Mouse (Mus musculus): ENCODE results near the gene Csrp1. TPM values are rescaled to one million over a fixed set of nuclear protein-coding genes. Genes with fewer than 3 reads are reported as not detected.
A peak's percentile ranks its signal among the peaks of the same experiment; 100 is the strongest.

Csrp1 gene
- polyA plus RNA-seq, 1 experiment from 2014 or later = 42.0 TPM

- Histone ChIP-seq H3K27ac (no peak overlapping the region), H3K4me1 (peaks cover 13% of the 10 kb centered on the region), H3K27me3 (ENCODE audit: poor library complexity, severe bottlenecking) (peaks cover 17% of the 10 kb centered on the region; the same call in 1 of the 2 replicates), H3K4me3 (no peak overlapping the region), H3K36me3 (replicated peaks) (peaks cover 13% of the 10 kb centered on the region), H3K9me3 (no peaks in the 10 kb centered on the region)
- DNase-seq (ENCODE audit: extremely low spot score, low spot score) = no peak
- WGBS = 73% methylated on average over 9 of the region's 9 CpGs
Observed at GRCm38 (mm10) chr1:135755287-135755686, 35.4 kb downstream of the Csrp1 start.

GRCm38 (mm10) chr1:135755913-135756312 is 36.1 kb downstream of the Csrp1 start:
- H3K4me3 ChIP-seq = no peak overlapping the region
- 91% methylated on average over 3 of the region's 3 CpGs for whole genome bisulfite sequencing
- peaks cover 7% of the 10 kb centered on the region for H3K36me3 ChIP-seq (replicated peaks)
- H3K27me3 ChIP-seq (ENCODE audit: poor library complexity, severe bottlenecking) = peaks cover 17% of the 10 kb centered on the region; the same call in 1 of the 2 replicates
- no peaks in the 10 kb centered on the region for H3K9me3 ChIP-seq
- H3K4me1 ChIP-seq = peaks cover 13% of the 10 kb centered on the region
- no peak overlapping the region for H3K27ac ChIP-seq
- no peak for DNase-seq (ENCODE audit: extremely low spot score, low spot score)

GRCm38 (mm10) chr1:135757287-135757686 is 37.4 kb downstream of the Csrp1 start:
- no peaks in the 10 kb centered on the region for H3K36me3 ChIP-seq (replicated peaks)
- WGBS = 78% methylated on average over 8 of the region's 8 CpGs
- peaks cover 13% of the 10 kb centered on the region for H3K4me1 ChIP-seq
- H3K27me3 ChIP-seq (ENCODE audit: poor library complexity, severe bottlenecking) = peaks cover 17% of the 10 kb centered on the region; the same call in 1 of the 2 replicates
- no peak overlapping the region for H3K4me3 ChIP-seq
- no peak overlapping the region for H3K27ac ChIP-seq
- H3K9me3 ChIP-seq = no peaks in the 10 kb centered on the region
- DNase-seq (ENCODE audit: extremely low spot score, low spot score) = no peak

- 46% methylated on average over 4 of the region's 4 CpGs for WGBS
- no peaks in the 10 kb centered on the region for H3K9me3 ChIP-seq
- no peak for DNase-seq (ENCODE audit: extremely low spot score, low spot score)
- H3K27ac ChIP-seq = 0 out of 2 replicates have a peak overlapping the region, but pooled peaks have one; percentile 6
- no peak overlapping the region for H3K4me3 ChIP-seq
- peaks cover 21% of the 10 kb centered on the region for H3K27me3 ChIP-seq (ENCODE audit: poor library complexity, severe bottlenecking)
- H3K4me1 ChIP-seq = peaks cover 21% of the 10 kb centered on the region
- H3K36me3 ChIP-seq (replicated peaks) = no peaks in the 10 kb centered on the region
Observed at GRCm38 (mm10) chr1:135759685-135760084, 39.8 kb downstream of the Csrp1 start.

GRCm38 (mm10) chr1:135760216-135760615 is 40.4 kb downstream of the Csrp1 start:
- Histone ChIP-seq H3K36me3 (replicated peaks) (no peaks in the 10 kb centered on the region), H3K4me1 (peaks cover 22% of the 10 kb centered on the region), H3K9me3 (no peaks in the 10 kb centered on the region), H3K27ac (0 out of 2 replicates have a peak overlapping the region, but pooled peaks have one; percentile 6), H3K4me3 (no peak overlapping the region), H3K27me3 (ENCODE audit: poor library complexity, severe bottlenecking) (peaks cover 26% of the 10 kb centered on the region)
- WGBS = 69% methylated on average over 8 of the region's 8 CpGs
- no peak for DNase-seq (ENCODE audit: extremely low spot score, low spot score)

GRCm38 (mm10) chr1:135761728-135762127 is 41.9 kb downstream of the Csrp1 start:
- Histone ChIP-seq H3K36me3 (replicated peaks) (no peaks in the 10 kb centered on the region), H3K4me3 (no peak overlapping the region), H3K9me3 (no peaks in the 10 kb centered on the region), H3K27ac (no peak overlapping the region), H3K27me3 (ENCODE audit: poor library complexity, severe bottlenecking) (peaks cover 37% of the 10 kb centered on the region), H3K4me1 (peaks cover 37% of the 10 kb centered on the region)
- 93% methylated on average over 5 of the region's 5 CpGs for WGBS
- DNase-seq (ENCODE audit: extremely low spot score, low spot score) = no peak

- Histone ChIP-seq H3K27me3 (ENCODE audit: poor library complexity, severe bottlenecking) (peaks cover 49% of the 10 kb centered on the region), H3K9me3 (no peaks in the 10 kb centered on the region), H3K36me3 (replicated peaks) (peaks cover 5% of the 10 kb centered on the region), H3K4me1 (peaks cover 53% of the 10 kb centered on the region), H3K4me3 (no peak overlapping the region), H3K27ac (no peak overlapping the region)
- DNase-seq (ENCODE audit: extremely low spot score, low spot score) = no peak
- 78% methylated on average over 9 of the region's 9 CpGs for WGBS
Observed at GRCm38 (mm10) chr1:135763503-135764205, 43.8 kb downstream of the Csrp1 start.

GRCm38 (mm10) chr1:135764206-135764528 is 44.3 kb downstream of the Csrp1 start:
- no peak for DNase-seq (ENCODE audit: extremely low spot score, low spot score)
- no peak overlapping the region for H3K27ac ChIP-seq
- peaks cover 54% of the 10 kb centered on the region for H3K4me1 ChIP-seq
- 68% methylated on average over 2 of the region's 2 CpGs for WGBS
- H3K27me3 ChIP-seq (ENCODE audit: poor library complexity, severe bottlenecking) = peaks cover 53% of the 10 kb centered on the region
- H3K36me3 ChIP-seq (replicated peaks) = peaks cover 10% of the 10 kb centered on the region
- no peaks in the 10 kb centered on the region for H3K9me3 ChIP-seq
- H3K4me3 ChIP-seq = no peak overlapping the region

GRCm38 (mm10) chr1:135765645-135766591 is 46.1 kb downstream of the Csrp1 start, which contains the start of gene Phlda3:
Phlda3 (plus strand) TSS chr1:135766119.
- Histone ChIP-seq H3K36me3 (replicated peaks) (peaks cover 15% of the 10 kb centered on the region), H3K27me3 (ENCODE audit: poor library complexity, severe bottlenecking) (peaks cover 68% of the 10 kb centered on the region), H3K27ac (peak within 1 kb of the TSS; percentile 91), H3K4me1 (peaks cover 48% of the 10 kb centered on the region), H3K9me3 (no peaks in the 10 kb centered on the region), H3K4me3 (peak within 1 kb of the TSS; percentile 65)
- DNase-seq (ENCODE audit: extremely low spot score, low spot score) = peak; percentile 65
- under 1% methylated on average over 90 of the region's 90 CpGs for WGBS

- Histone ChIP-seq H3K27ac (peak overlapping the region; percentile 91), H3K27me3 (ENCODE audit: poor library complexity, severe bottlenecking) (peaks cover 77% of the 10 kb centered on the region), H3K36me3 (replicated peaks) (peaks cover 15% of the 10 kb centered on the region), H3K4me3 (peak overlapping the region; percentile 65), H3K4me1 (peaks cover 50% of the 10 kb centered on the region), H3K9me3 (no peaks in the 10 kb centered on the region)
- no peak for DNase-seq (ENCODE audit: extremely low spot score, low spot score)
- WGBS = 34% methylated on average over 30 of the region's 30 CpGs
Observed at GRCm38 (mm10) chr1:135766592-135767306, 46.9 kb downstream of the Csrp1 start.

- Histone ChIP-seq H3K4me3 (peak overlapping the region; percentile 65), H3K27ac (0 out of 2 replicates have a peak overlapping the region, but pooled peaks have one; percentile 91), H3K9me3 (no peaks in the 10 kb centered on the region), H3K4me1 (peaks cover 50% of the 10 kb centered on the region), H3K27me3 (ENCODE audit: poor library complexity, severe bottlenecking) (peaks cover 77% of the 10 kb centered on the region), H3K36me3 (replicated peaks) (peaks cover 15% of the 10 kb centered on the region)
- WGBS = 85% methylated on average over 4 of the region's 4 CpGs
- no peak for DNase-seq (ENCODE audit: extremely low spot score, low spot score)
Observed at GRCm38 (mm10) chr1:135767324-135767890, 47.5 kb downstream of the Csrp1 start.

GRCm38 (mm10) chr1:135768400-135768799 is 48.5 kb downstream of the Csrp1 start:
- Histone ChIP-seq H3K9me3 (no peaks in the 10 kb centered on the region), H3K27ac (no peak overlapping the region), H3K4me3 (no peak overlapping the region), H3K27me3 (ENCODE audit: poor library complexity, severe bottlenecking) (peaks cover 77% of the 10 kb centered on the region), H3K36me3 (replicated peaks) (peaks cover 15% of the 10 kb centered on the region), H3K4me1 (peaks cover 49% of the 10 kb centered on the region)
- no peak for DNase-seq (ENCODE audit: extremely low spot score, low spot score)
- 91% methylated on average over 2 of the region's 2 CpGs for WGBS
